Mouse (Mus musculus): ENCODE data around the gene Wfdc1.

Gene Wfdc1

DNA sequence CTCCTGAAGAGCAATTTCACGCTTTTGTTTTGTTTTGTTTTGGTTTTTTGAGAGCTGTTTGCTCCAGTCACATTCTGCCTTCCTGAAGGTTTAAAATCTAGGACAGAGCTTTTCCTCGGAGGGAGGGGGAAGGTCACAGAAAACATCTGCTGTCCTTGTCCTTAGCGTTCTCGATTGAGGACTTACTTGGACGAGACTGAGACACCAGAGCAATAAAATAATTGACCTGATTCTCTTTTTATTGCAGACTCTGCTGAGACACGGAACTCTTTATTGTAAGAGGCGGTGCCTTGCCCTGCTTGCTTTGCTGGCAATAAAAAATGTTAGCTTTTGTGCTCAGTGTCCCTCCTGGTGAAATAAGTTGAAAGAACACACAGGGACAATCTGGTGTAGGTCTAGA is 26.4 kb upstream of the Wfdc1 start:
- no peak for DNase-seq (ENCODE audit: low spot score)

DNA sequence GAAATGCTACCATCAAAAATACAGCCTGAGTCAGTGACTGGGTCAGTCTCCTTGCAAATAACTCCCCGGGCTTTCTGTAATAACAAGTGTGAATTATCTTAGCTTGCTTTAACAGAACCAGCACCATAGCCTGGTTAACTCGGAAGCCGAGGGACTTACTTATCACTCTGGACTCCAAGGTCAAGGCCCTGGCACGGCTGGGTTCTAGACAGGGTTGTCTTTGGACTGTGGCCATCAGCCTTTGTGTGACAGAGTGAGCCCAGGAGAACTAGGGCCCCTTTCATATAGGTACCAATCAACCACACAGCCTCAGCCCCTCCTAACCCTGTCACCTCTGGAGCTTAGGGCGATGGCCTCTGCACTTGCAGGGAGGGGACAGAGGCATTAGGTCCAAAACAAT is 25.1 kb upstream of the Wfdc1 start:
- no peak for DNase-seq (ENCODE audit: low spot score)

DNA sequence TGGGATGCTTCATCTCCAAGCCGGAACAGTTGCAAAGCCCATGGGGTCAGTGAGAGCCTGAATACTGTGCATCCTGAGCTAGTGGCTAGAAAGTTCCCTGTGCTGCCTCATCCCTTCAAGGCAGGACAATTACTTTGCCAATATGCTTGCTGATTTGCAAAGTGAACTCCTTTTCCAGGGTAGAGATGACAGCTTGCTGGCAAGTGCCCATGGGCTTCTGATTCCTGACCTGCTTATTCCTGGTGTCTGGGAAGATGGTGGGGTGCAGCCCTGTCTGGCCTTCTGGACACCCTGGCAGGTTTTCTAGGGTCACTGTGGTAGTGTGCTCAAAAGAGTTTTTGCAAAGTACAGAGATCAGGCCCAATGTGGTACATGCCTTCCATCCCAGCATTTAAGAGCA is 23.2 kb upstream of the Wfdc1 start:
- no peak for DNase-seq (ENCODE audit: low spot score)

DNA sequence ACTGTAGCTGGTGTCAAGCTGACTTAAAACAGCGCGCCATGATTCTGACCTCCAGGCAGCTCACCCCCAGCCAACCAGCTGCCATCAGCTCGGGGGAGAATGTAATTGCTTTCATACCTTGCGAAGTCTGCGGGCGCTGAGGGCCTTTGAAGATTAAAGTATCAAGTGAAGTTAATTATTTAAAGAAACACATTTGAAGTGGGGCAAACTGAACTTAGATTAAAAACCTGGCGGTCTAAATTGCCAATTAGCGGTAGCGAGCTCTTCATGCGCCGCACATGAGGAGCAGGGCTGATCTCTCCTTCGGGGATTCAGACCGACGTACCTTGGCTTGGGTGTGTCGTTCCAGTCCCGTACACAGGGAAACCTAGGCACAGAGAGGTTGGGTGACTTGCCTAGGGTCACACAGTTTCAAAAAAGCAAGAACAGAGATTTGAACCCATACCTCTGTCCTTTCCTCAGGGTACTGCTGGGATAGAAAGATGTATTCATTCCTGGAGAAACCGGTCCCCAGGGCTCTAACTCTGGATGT is 21.7 kb upstream of the Wfdc1 start:
- DNase-seq (ENCODE audit: low spot score): no peak

DNA sequence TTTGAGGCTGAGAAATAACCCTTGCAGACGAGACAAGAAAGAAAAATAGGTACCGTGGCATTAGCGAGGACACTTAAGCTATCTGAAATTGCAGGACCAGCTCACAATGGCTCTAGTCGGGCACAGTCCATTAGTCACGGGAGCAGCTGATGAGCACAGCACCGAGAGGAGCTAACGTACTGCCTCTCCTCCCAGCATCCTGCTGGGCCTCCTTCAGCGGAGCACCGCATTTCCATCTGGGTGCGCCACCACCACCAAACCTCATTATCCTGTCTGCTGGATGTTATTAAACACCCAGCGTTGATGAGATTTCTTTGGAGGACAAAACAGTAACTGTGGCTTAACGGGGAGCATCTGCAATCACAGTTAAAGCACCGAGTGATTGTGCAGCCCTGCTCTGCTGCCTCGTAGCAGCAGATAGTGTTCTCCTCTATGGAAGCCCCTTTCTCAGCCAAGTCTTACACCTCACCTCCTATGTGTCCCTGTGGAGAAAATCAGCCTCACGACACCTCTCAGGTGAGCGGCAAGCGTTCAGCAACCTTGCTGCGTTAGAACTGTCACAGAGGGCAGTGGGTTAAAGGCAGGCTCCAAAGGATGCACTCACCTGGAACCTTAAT is 21.1 kb upstream of the Wfdc1 start:
- no peak for DNase-seq (ENCODE audit: low spot score)

DNA sequence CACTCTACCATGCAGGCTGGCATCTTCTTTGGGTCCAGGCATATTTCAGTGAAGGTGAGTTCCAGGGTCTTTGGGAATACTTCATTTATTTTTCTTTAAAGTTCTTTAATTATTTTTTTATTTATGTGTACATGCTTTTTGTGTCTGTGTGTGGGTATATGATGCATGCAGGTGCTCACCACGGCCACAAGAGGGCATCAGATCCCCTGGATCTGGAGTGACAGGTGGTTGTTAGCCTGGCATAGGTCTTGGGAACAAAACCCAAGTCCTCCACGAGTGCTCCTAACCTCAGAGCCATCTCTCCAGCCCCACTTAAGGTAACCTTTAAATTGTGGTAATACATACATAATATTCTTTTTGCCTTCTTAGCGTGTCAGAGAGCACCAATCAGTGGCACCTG is 20.0 kb upstream of the Wfdc1 start:
- no peak for DNase-seq (ENCODE audit: low spot score)

DNA sequence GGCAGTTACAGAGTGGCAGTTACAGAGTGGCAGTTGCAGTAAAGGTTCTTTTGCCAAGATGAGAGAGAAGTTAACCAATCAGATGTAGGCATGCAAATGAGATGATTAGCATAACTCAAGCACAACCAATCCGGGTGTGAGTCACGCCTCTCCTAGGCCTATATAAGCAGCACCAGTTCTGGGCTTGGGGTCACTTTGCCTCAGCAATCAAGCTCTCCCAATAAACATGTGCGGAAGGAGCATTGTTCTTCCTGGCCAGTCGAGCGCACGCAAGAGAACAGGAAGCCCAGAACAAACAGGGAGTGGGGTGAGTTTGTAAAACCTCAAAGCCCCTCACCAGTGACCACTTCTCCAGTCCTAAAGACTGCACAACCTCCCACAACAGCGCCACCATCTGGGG is 19.3 kb upstream of the Wfdc1 start:
- DNase-seq (ENCODE audit: low spot score): no peak

DNA sequence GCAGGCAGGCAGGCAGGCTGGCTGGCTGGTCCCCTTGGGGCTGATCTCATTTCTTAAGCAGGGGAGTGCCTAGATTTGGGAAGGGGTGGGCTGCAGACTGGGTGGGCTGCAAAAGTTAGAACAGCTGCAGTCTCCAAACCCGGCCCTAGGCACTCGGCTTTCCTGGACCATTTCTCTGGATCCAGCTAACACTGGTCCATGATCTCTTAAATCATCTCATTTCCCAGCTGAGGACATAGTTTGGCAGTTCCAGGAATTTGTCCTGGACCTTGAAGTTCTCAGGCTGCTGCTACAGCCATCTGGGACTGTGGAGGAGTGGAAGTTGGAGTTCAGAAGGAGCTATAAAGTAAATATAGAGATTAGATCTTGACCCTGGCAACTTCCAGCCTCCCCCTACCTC is 14.8 kb upstream of the Wfdc1 start:
- no peak for DNase-seq (ENCODE audit: low spot score)

DNA sequence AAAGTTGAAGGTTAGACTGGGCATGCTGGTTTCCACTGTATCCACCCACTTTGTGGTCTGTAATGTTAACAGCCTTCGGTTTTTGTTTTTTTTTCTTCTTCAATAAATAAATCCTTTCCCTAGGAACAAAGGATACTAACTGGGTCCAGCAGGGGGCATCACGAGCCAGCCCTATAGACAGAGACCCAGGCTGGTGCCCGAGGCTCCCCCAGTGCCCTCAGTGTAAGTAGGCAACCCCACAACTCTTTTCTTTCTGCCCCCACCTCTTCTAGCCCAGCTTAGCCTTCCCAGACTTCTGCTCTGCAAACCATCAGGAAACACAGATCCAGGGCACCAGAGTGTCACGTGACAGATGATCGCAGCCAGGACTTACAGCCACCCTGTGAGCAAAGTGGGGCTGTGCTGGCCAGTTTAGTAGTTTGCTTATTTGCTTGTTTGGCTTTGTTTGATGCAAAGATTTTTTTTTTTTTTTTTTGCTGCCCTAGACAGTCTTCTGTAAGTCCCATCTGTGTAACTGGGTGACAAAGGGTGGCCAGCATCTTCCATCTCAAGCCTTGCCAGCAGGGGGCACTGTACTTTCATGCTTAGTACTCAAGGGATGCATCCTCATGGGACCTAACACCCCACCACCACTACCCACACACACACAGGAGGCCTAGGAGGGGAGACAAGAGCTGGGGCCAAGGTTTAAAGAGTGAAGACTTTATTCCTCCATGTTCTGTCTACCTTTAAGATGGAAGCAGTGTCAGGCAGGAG is 9.3 kb upstream of the Wfdc1 start:
- DNase-seq (ENCODE audit: low spot score): peak; percentile 81

DNA sequence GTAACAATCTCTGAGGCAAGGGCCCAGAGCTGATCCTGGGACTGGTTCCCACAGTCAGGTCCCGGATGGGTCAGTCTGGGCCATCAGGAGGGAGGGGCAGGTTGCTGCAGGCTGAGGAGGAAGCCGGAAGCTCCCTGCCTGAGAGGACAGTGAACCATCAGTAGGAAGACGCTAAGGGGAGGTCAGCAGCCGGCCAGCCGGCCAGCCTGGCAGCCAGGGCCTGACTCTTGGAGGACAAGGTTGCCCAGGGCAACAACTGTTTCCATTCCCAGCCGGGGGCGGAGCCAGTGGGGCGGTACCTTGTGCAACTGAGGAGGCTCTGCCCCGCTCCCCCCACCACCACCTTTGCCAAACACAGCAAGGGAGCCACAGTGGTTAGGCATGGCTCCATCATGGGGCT is 5.1 kb upstream of the Wfdc1 start:
- peak; percentile 88 for DNase-seq (ENCODE audit: low spot score)

DNA sequence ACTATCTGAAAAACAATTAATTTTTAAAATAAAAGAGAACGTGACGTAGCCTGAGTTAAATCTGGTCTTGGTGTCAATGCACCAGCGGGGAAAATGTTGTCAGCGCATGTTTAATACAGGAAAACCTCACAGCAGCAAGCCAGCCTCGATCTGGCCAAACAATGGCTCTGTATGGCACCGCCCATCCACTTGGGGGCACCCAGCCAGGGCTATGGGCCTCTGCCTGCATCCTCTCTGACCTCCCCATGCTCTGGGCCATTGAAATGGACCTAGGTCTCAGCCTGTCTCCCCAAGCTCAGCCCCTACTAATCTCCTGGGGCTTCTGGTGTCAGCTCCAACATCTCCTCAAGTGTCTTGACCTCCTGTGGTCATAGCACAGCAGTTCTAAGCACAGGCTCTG is 4.3 kb upstream of the Wfdc1 start:
- no peak for DNase-seq (ENCODE audit: low spot score)

DNA sequence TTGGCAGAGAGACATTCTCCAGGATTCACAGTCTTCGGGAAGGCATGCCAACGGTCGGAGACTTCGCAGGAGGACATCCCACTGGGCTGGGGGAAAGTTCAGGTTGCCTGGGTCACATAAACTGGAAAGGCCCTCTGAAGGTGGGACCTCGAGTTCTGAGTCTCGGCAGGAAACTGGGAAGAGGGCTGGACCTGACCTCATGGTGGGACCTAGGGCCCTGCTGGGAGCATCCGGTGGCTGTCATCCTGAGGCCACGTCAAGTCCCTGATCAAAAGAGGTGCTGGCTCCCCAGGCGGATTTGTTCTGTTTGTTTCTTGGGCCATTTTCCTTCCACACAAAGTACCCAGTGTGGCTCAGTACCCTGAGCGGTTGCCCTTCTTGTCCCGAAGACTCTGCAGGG is 2.7 kb upstream of the Wfdc1 start:
- DNase-seq (ENCODE audit: low spot score): no peak

DNA sequence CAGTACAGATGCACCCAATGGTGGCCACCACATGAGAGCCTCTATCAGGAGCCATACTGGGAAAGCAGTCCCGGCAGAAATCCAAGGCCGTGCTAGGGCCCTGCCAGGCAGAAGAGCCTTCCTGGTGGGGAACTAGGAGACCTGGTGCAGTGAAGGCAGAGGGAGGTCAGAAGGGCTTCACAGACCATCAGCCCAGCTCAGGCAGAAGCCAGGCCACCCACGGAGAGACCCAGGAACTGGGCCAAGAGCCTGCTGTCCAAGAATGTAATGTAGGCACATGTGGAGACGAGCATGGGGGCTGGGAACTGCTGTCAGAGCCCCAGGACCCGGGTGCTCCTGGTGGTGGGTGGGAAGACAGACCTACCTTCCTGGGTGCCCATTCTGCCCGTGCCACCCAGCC is 895 bp upstream of the Wfdc1 start:
- peak; percentile 86 for DNase-seq (ENCODE audit: low spot score)

DNA sequence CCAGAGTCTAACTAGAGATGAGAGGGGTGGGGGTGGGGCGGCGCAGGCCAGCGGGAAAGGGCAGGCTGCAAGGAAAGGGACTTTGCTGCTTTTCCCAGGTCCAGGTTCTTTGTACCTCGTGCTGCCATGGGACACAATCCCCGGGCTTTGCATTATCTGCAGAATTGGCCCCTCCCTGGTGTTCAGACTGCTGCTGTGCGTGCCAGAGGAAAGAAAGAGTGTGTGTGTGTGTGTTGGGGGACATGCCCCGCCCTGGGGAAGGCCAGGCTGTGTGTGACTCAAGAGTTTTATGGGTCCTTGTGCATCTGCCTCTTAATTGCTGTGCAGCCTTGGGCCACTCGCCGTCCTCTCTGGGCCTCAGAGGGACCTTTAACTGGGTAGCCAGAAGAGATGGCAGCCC is 2.3 kb downstream of the Wfdc1 start:
- DNase-seq (ENCODE audit: low spot score): no peak

DNA sequence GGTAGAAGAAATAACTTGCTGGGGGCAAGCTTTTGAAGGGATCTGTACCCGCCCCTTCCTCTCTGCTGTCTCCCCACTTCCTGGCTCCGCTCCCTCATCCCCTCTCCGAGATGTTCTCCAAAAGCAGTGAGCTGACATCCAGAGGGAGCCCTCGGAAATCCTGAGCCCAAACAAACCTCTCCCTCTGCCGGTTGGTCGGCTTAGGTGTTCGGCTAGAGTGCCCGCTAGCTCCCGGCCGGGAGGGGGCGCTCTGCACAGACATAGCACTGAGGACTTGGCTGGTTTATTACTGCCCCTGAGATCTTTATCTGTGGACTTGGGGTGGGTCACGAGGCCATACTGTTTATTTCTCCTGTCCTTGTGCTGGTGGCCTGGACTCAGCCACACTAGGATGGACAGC is 3.1 kb downstream of the Wfdc1 start:
- peak; percentile 77 for DNase-seq (ENCODE audit: low spot score)

DNA sequence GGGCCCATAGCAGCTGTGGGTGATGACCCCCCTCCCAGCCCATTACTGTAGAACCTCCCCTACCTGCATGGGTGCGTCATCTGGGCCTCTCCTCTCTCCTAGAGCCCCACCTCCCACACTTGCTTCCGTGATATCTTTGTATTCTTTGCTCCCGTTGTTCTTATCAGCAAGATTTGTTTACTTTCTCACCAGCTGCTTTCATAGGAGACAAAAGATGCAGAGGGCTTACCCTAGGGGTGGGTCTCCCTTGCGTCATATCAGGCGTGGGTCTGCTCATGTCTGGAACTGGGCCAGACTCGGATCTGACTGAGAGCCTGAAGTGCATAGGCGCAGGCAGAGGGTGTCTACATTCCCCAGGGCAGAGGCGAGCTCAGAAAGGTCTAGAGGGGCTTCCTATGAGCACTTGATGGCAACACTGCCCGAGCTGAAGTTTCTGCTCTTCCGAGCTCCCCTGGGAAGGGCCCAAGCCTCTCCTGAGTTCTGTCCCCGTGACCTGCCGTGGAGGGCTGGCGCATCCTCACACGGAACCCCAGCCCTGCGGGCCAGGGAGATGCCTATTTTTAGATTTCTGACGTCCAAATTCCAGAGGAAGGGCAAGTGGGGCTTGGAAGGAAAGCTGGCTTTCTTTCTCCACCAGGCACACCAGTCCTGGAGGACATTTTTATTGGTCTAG is 4.4 kb downstream of the Wfdc1 start:
- peak; percentile 74 for DNase-seq (ENCODE audit: low spot score)

DNA sequence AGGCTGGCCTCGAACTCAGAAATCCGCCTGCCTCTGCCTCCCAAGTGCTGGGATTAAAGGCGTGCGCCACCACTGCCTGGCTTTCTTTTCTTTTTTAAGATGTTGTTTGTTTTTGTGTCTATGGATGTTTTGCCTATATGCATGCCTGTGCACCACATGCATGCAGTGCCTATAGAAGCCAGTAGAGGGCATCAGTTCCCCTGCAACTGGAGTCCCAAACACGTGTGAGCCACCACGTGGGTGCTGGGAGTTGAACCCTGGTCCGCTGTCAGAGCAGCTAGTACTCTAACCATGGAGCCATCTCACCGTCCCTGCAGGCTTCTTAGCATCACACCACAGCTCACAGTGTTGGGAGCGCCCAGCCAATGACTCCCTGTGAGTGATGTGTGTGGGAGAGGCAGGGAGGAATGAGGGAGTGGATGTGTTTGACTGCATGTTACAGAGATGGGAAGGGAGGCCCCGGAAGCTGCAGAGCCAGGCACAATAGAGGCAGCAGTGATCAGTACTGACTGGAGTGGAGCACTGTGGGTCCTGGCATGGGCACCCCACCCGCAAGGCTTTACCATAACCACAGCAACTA is 7.9 kb downstream of the Wfdc1 start:
- no peak for DNase-seq (ENCODE audit: low spot score)

DNA sequence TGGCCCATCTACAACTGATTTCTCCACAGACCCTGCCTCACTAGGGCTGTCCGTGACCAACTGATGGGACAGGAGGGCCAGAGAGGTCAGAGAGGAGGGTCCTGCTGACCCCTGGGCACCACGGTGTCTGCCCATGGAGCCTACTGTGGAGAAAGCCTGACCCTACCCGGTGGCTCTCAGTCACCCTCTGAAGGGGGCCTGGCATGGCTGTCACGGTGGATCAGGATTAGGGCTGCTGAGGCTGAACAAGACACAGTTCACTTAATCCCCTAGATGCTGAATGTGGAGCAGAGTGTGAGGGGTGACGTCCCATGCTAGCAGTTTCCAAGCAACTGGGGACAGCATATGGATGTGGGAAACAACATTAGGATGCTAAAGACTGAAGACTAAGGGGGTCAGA is 9.3 kb downstream of the Wfdc1 start:
- no peak for DNase-seq (ENCODE audit: low spot score)

DNA sequence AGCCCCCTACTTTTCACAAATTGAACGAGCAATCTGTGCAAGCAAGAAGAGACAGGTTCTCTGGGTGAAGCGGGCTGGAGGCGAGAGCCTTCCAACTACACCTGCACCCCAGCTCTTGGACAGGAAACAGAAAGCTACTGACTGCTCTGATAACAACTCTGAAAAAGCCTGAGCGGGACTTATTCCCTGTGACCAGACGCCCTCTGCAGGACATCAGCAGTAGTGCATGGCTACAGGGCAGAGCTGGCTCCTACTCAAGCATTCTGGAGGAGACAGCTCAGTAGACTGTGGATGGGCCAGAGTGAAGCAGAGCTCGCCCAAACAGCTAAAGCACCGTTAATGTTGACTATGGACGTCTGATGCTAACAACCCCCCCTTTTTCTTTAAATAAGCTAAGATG is 10.2 kb downstream of the Wfdc1 start:
- DNase-seq (ENCODE audit: low spot score): peak; percentile 95

DNA sequence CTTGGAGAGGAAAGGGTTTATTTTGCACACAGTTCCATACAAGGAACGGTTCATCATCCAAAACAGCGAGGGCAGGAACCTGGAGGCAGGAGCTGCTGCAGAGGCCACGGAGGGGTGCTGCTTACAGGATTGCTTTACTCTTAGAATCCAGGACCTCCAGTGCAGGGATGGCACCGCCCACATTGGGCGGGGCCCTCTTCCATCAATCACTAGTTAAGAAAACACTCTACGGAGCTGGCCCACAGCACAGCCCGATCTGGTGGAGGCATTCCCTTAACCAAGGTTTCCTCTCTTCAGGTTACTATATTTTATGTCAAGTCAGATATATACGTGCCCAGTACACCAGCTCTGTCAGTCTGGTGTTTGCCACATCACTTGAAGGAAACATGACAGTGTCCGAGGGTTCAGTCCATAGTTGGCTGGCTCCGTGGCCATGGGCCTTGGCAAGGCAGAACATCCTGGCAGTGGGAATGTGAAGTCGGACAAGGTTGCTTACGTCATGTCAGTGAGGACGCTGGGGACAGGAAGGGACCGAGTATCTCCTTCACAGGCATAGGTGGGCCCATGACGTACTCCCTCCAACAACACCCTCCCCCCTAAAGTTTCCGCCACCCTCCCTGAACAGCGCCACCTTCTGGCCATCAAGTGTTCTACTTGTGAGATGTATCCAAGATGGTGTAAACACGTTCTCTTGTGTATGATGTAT is 12.1 kb downstream of the Wfdc1 start:
- DNase-seq (ENCODE audit: low spot score): peak; percentile 81

DNA sequence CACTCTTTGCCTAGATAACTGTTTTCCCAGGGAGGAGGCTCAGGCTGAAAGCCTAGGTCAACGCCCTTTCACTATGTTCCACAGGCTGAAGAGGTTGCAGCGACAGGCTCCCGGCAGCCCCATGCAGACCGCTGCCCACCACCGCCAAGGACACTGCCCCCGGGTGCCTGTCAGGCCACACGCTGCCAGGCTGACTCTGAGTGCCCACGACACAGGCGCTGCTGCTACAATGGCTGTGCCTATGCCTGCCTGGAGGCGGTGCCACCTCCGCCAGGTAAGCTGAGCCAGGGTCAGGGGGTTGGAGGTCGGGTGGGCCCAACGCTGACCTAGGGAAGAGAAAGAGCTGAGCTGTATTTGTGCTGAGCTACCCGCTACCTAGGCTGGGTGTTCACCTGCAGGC is 13.0 kb downstream of the Wfdc1 start:
- DNase-seq (ENCODE audit: low spot score): no peak

DNA sequence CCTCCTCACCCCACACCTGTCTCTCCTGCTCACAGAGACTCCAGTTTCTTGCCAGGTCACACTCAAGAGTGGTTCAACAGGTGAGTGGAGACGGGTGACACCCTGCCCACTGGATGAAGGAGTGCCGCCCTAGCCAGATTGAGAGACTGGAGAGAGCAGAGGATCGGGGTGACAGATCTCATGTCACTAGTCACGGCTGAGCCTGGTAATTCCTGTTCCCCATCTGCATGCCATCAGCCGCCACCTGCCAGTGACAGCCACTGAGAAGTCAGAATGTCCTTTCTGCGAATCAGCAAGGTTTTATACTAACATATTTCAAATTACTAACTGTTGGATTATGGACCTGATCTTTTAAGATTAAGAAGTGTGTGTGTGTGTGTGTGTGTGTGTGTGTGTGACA is 24.4 kb downstream of the Wfdc1 start:
- no peak for DNase-seq (ENCODE audit: low spot score)
